Mouse (Mus musculus): Measurements from ENCODE around the gene Fam13c.

GRCm38 (mm10) chr10:70594007-70594406 is 153.7 kb downstream of the Fam13c start:
- peak; percentile 52 for TF ChIP-seq CTCF (IDR thresholded peaks at IDR 0.05)
- TF ChIP-seq EP300 (IDR thresholded peaks at IDR 0.05), result no peak
